Mouse (Mus musculus) right cerebral cortex, postnatal 25 days (tissue): ENCODE results near the gene Ccdc173.

Experiments
- DNase-seq: peaks from one replicate; pipeline ENCODE4 v3.0.0; 2022

Gene Ccdc173

GRCm38 (mm10) chr2:69778836-69779177 lies 10.6 kb downstream of the Ccdc173 start:
- no peak for DNase-seq

- peak; percentile 25 for DNase-seq
These were observed 11.2 kb downstream of the Ccdc173 start for GRCm38 (mm10) chr2:69777985-69778835.

- DNase-seq: peak; percentile 48
These were observed 16.0 kb downstream of the Ccdc173 start for GRCm38 (mm10) chr2:69773331-69773730.

GRCm38 (mm10) chr2:69764716-69765115 lies 24.7 kb downstream of the Ccdc173 start:
- no peak for DNase-seq

GRCm38 (mm10) chr2:69763340-69763739 lies 26.0 kb downstream of the Ccdc173 start:
- DNase-seq: no peak

GRCm38 (mm10) chr2:69760980-69761379 lies 28.4 kb downstream of the Ccdc173 start:
- DNase-seq: no peak

- DNase-seq: no peak
These were observed 44.3 kb downstream of the Ccdc173 start for GRCm38 (mm10) chr2:69745091-69745490.

- no peak for DNase-seq
These were observed 65.9 kb downstream of the Ccdc173 start for GRCm38 (mm10) chr2:69723519-69723825.

GRCm38 (mm10) chr2:69722650-69723518 lies 66.5 kb downstream of the Ccdc173 start:
- DNase-seq: peak; percentile 95

- no peak for DNase-seq
These were observed 67.1 kb downstream of the Ccdc173 start, which contains the start of gene Ppig for GRCm38 (mm10) chr2:69722273-69722649. TSS of gene Ppig (plus strand) at chr2:69722545.

- DNase-seq: no peak
These were observed 70.3 kb downstream of the Ccdc173 start for GRCm38 (mm10) chr2:69719121-69719520.

- DNase-seq: no peak
These were observed 72.9 kb downstream of the Ccdc173 start for GRCm38 (mm10) chr2:69716483-69716882.

- DNase-seq: no peak
These were observed 75.2 kb downstream of the Ccdc173 start for GRCm38 (mm10) chr2:69714126-69714525.

- DNase-seq: no peak
These were observed 75.8 kb downstream of the Ccdc173 start for GRCm38 (mm10) chr2:69713626-69714014.

GRCm38 (mm10) chr2:69712981-69713625 lies 76.3 kb downstream of the Ccdc173 start, which contains the start of gene Fastkd1:
TSS of gene Fastkd1 (minus strand) at chr2:69713516.
- peak; percentile 89 for DNase-seq

GRCm38 (mm10) chr2:69712171-69712570 lies 77.2 kb downstream of the Ccdc173 start:
- DNase-seq: peak; percentile 16
